Comparison of ENCODE assay signal across 8 mouse cellular contexts in the genomic region with DNA sequence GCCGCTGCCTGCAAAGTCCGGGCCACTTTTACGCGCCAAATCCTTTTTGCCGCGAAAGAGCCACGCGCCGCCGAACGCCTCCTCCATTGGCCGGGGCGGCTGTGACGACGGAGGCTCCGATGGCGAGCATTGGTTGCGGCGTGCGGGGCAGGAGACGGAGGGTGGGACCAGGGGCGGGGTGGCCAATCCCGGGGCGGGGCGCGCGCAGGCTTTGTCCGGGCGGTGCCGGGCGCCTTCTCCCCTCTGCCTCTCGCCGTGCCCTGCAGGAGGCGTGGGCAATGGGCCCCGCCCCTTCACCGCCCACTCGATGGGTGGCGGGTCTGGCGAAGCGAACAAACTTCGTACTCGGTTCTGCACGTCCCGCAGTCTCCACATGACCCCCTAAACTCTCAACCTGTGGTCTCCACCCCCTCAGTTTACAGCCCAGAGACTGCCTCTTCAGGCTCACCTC. TPM values are rescaled to one million over a fixed set of nuclear protein-coding genes. Genes with fewer than 3 reads are reported as not detected.
A peak's percentile ranks its signal among the peaks of the same experiment; 100 is the strongest.
DNase-seq lines count a peak whose midpoint lies in the region; ATAC-seq and TF ChIP-seq lines count a peak whose summit lies in the region.

A gene (minus strand): TSS at position 57 of the 451 bp plus-strand sequence.

- H3K27ac ChIP-seq in brown adipose tissue, adult 24 weeks (replicated peaks; ENCODE audit: low read depth, low read length) = peak within 1 kb of the TSS; percentile 74
- H3K27ac ChIP-seq in heart, embryonic 15.5 days = peak within 1 kb of the TSS; percentile 78
- peak within 1 kb of the TSS; percentile 54 for H3K27ac ChIP-seq in liver, embryonic 14.5 days
- peak within 1 kb of the TSS; percentile 85 for H3K27ac ChIP-seq in neural tube, embryonic 11.5 days (ENCODE audit: low read depth, low read length)
- peak within 1 kb of the TSS; percentile 82 for H3K27ac ChIP-seq in stomach, postnatal 0 days (replicated peaks)

- no peaks in the 10 kb centered on the region for H3K36me3 ChIP-seq in heart, embryonic 15.5 days
- H3K36me3 ChIP-seq in liver, embryonic 14.5 days (replicated peaks; ENCODE audit: control insufficient read depth, insufficient read depth, low read depth) = no peaks in the 10 kb centered on the region
- no peaks in the 10 kb centered on the region for H3K36me3 ChIP-seq in neural tube, embryonic 11.5 days (ENCODE audit: control insufficient read depth, insufficient read depth, low read length)
- no peaks in the 10 kb centered on the region for H3K36me3 ChIP-seq in stomach, postnatal 0 days (ENCODE audit: control insufficient read depth, insufficient read depth, low read length)

- peaks cover 10% of the 10 kb centered on the region; the same call in 1 of the 2 replicates for H3K4me1 ChIP-seq in brown adipose tissue, adult 24 weeks (ENCODE audit: control insufficient read depth, insufficient read depth, insufficient read length, low read length)
- H3K4me1 ChIP-seq in heart, embryonic 15.5 days (replicated peaks) = peaks cover 39% of the 10 kb centered on the region
- peaks cover 19 to 35% of the 10 kb centered on the region in 2 experiments for H3K4me1 ChIP-seq in liver, embryonic 14.5 days (replicated peaks; ENCODE audit: control insufficient read depth in 2 of 2, insufficient read depth in 2 of 2, low read length in 1 of 2)
- peaks cover 27% of the 10 kb centered on the region for H3K4me1 ChIP-seq in neural tube, embryonic 11.5 days (ENCODE audit: control insufficient read depth, insufficient read depth, low read length)
- peaks cover 5% of the 10 kb centered on the region for H3K4me1 ChIP-seq in stomach, postnatal 0 days (replicated peaks; ENCODE audit: control insufficient read depth, insufficient read depth)

- peak; percentile 97 for ATAC-seq in heart, embryonic 15.5 days (replicated peaks; ENCODE audit: insufficient number of reproducible peaks, insufficient read depth, low FRiP score, low read depth)
- ATAC-seq in liver, embryonic 14.5 days (ENCODE audit: insufficient read depth) = peak; percentile 94
- ATAC-seq in neural tube, embryonic 11.5 days (ENCODE audit: insufficient read depth, low FRiP score, low TSS enrichment) = peak; percentile 96
- peak; percentile 99 for ATAC-seq in stomach, postnatal 0 days (ENCODE audit: low FRiP score, low TSS enrichment)

- H3K9me3 ChIP-seq in heart, embryonic 15.5 days (replicated peaks) = no peaks in the 10 kb centered on the region
- H3K9me3 ChIP-seq in liver, embryonic 14.5 days (ENCODE audit: control insufficient read depth, low read length) = no peaks in the 10 kb centered on the region
- no peaks in the 10 kb centered on the region for H3K9me3 ChIP-seq in neural tube, embryonic 11.5 days (ENCODE audit: control insufficient read depth, low read length)
- H3K9me3 ChIP-seq in stomach, postnatal 0 days (ENCODE audit: control insufficient read depth, low read length) = no peaks in the 10 kb centered on the region

- H3K9ac ChIP-seq in heart, embryonic 15.5 days = peak within 1 kb of the TSS; percentile 74
- H3K9ac ChIP-seq in liver, embryonic 14.5 days (replicated peaks) = peak within 1 kb of the TSS; percentile 74
- H3K9ac ChIP-seq in neural tube, embryonic 11.5 days (ENCODE audit: low read length) = peak within 1 kb of the TSS; percentile 88
- H3K9ac ChIP-seq in stomach, postnatal 0 days (ENCODE audit: low read length) = peak within 1 kb of the TSS; percentile 65

- DNase-seq in CD4-positive, CD25-positive, alpha-beta regulatory T cell, adult 2 months (ENCODE audit: low read depth, low spot score) = peak; percentile 97
- DNase-seq in fibroblast of lung, adult 2 months (ENCODE audit: low read depth) = peak; percentile 82
- DNase-seq in kidney, postnatal 25 days = peak; percentile 95 to 98
- peak; percentile 92 to 93 (median 92) for DNase-seq in liver, embryonic 14.5 days (ENCODE audit: low read depth in 3 of 3, low spot score in 3 of 3)
- DNase-seq in neural tube, embryonic 11.5 days (ENCODE audit: low spot score) = peak; percentile 98
- DNase-seq in stomach, postnatal 0 days (ENCODE audit: low spot score) = peak; percentile 99

- H3K4me2 ChIP-seq in heart, embryonic 15.5 days = peak within 1 kb of the TSS; percentile 92
- H3K4me2 ChIP-seq in liver, embryonic 14.5 days (ENCODE audit: low read depth) = peak within 1 kb of the TSS; percentile 94
- peak within 1 kb of the TSS; percentile 76 for H3K4me2 ChIP-seq in neural tube, embryonic 11.5 days (ENCODE audit: low read depth)
- H3K4me2 ChIP-seq in stomach, postnatal 0 days (replicated peaks; ENCODE audit: low read depth) = peak within 1 kb of the TSS; percentile 82

- 0 out of 2 replicates have a peak, but pooled peaks have one; percentile 24 for TF ChIP-seq CTCF in liver, embryonic 14.5 days (IDR thresholded peaks at IDR 0.05; ENCODE audit: low read depth)
- TF ChIP-seq CTCF in stomach, postnatal 0 days (IDR thresholded peaks at IDR 0.05; ENCODE audit: low read depth) = peak; percentile 46

- H3K27me3 ChIP-seq in heart, embryonic 15.5 days = no peaks in the 10 kb centered on the region
- no peaks in the 10 kb centered on the region for H3K27me3 ChIP-seq in liver, embryonic 14.5 days (ENCODE audit: control insufficient read depth, insufficient read depth, low read length)
- H3K27me3 ChIP-seq in neural tube, embryonic 11.5 days (ENCODE audit: control insufficient read depth, insufficient read depth, low read length) = no peaks in the 10 kb centered on the region
- no peaks in the 10 kb centered on the region for H3K27me3 ChIP-seq in stomach, postnatal 0 days (ENCODE audit: control insufficient read depth, insufficient read depth, low read length)

- WGBS in heart, embryonic 15.5 days = under 1% methylated on average over 37 of the region's 44 CpGs
- WGBS in liver, embryonic 14.5 days (ENCODE audit: insufficient replicate concordance) = under 1% methylated on average over 44 of the region's 44 CpGs
- WGBS in neural tube, embryonic 11.5 days = under 1% methylated on average over 30 of the region's 44 CpGs
- WGBS in stomach, postnatal 0 days = under 1% methylated on average over 37 of the region's 44 CpGs

- peak within 1 kb of the TSS; percentile 66 for H3K4me3 ChIP-seq in brown adipose tissue, adult 24 weeks (ENCODE audit: insufficient read depth, low read depth, low read length)
- H3K4me3 ChIP-seq in heart, embryonic 15.5 days = peak within 1 kb of the TSS; percentile 77
- peak within 1 kb of the TSS; percentile 65 to 97 for H3K4me3 ChIP-seq in liver, embryonic 14.5 days (ENCODE audit: insufficient read depth in 1 of 2, low read depth in 2 of 2, low read length in 2 of 2)
- peak within 1 kb of the TSS; percentile 88 for H3K4me3 ChIP-seq in neural tube, embryonic 11.5 days (ENCODE audit: low read depth, low read length)
- peak within 1 kb of the TSS; percentile 70 for H3K4me3 ChIP-seq in stomach, postnatal 0 days (ENCODE audit: low read depth, low read length)

- peak; percentile 24; the same call in 1 of the 2 replicates for TF ChIP-seq EP300 in liver, embryonic 14.5 days (IDR thresholded peaks at IDR 0.05; ENCODE audit: low read depth)
- no peak for TF ChIP-seq EP300 in stomach, postnatal 0 days (optimal IDR thresholded peaks at IDR 0.05)

RNA-seq across cellular contexts. Expression of the gene that starts here (rescaled TPM):
- polyA plus RNA-seq in brown adipose tissue, adult 24 weeks (2012; ENCODE audit: insufficient read depth, insufficient read length, missing spikeins) = 0.63 and 1.3 TPM in 2 replicates
- 17.0 and 23.1 TPM in 2 replicates for polyA plus RNA-seq in heart, embryonic 15.5 days (2015; fragmentation: Nextera tagmentation; extraction: Ambion mirVana)
- polyA plus RNA-seq in liver, embryonic 14.5 days (2012; rRNA removed) = 26.2 and 26.4 TPM in 2 replicates
- polyA plus RNA-seq in liver, embryonic 14.5 days (2014; fragmentation: Nextera tagmentation; extraction: Ambion mirVana) = 6.0 and 7.6 TPM in 2 replicates
- polyA plus RNA-seq in neural tube, embryonic 11.5 days (2014; fragmentation: Nextera tagmentation; extraction: Ambion mirVana) = 13.1 and 13.9 TPM in 2 replicates
- 5.7 and 6.1 TPM in 2 replicates for polyA plus RNA-seq in stomach, postnatal 0 days (2015; fragmentation: Nextera tagmentation; extraction: Ambion mirVana)

Comparison
In these comparisons a context has a peak if more than half of its experiments do, and no peak if none do; other contexts are left out.
1. Peak in every context shown above with its lines: DNase-seq, ATAC-seq, H3K4me3 ChIP-seq and H3K27ac ChIP-seq.